Mouse (Mus musculus) retina, postnatal 1 day (tissue): ENCODE results near the gene Atxn7l1.

Experiments used
- DNase-seq: peaks from one replicate; pipeline ENCODE4 v3.0.0-alpha.2; 2012

The Atxn7l1 gene

DNA sequence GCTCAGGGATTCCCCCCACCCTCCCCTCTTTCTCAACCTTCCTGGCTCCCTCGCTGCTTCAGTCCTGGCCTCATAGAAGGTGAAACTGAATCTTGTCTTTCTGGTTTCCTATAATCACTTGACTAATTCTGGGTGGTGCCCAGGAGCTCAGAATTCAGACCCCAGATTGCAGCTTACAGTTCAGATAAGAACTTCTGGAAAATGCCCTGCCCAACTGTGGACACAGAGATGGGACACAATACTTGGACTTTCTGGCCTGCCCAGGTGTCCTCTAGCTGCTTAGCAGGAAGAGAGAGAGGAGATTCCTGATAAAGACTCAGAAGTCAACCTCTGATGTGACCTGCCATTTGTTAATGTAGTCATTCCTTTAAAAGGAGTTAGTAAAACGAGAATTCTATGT, 131.7 kb downstream of the Atxn7l1 start:
- DNase-seq, result no peak

GRCm38 (mm10) chr12:33280805-33281204, 133.3 kb downstream of the Atxn7l1 start:
- peak; percentile 72 for DNase-seq

GRCm38 (mm10) chr12:33284344-33284936, 136.9 kb downstream of the Atxn7l1 start:
- no peak for DNase-seq

DNA sequence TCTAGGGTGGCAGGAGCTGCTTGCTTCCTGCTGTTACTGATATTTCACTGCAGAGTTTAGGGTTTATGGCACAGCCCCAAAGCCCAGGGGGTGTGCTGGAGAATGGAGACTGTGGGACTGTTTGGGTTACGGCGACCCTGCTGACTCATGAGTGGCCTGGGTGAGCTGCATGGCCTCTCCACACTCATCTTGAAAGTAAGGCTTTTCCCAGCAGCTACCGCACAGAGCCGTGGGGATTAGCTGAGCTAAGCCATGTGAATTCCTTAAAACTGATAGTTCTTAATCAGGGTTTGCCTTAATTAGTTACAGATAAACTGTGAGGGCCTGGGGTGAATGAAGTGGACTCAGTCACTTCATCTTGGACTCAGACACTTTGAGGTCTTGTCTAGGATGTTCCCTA, 137.9 kb downstream of the Atxn7l1 start:
- peak; percentile 52 for DNase-seq

GRCm38 (mm10) chr12:33285933-33286649, 138.6 kb downstream of the Atxn7l1 start:
- peak; percentile 20 for DNase-seq

DNA sequence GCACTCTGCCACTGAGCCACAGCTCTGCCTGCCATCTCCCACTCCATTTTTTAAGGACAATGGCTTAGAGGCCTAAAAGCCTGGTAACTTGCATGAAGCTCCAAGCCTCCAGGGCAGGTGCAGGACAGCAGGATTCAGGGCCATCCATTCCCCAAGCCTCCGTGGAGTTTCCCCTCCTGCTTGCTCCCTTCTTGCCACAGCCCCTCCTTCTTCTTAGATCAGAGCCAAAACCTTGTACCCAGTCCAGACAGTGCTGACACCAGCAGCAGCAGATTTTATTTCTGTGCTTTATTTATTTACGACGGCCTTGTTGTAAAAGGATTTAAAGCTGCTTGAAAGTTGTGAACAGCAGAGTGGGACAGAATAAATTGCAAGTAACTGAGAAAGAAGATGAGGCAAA, 140.2 kb downstream of the Atxn7l1 start:
- no peak for DNase-seq

GRCm38 (mm10) chr12:33288746-33289145, 141.3 kb downstream of the Atxn7l1 start:
- DNase-seq, result no peak

GRCm38 (mm10) chr12:33302070-33302469, 154.6 kb downstream of the Atxn7l1 start:
- peak; percentile 72 for DNase-seq

- peak; percentile 59 for DNase-seq
Observed at GRCm38 (mm10) chr12:33302523-33303383, 155.3 kb downstream of the Atxn7l1 start.

- peak; percentile 33 for DNase-seq
Observed at GRCm38 (mm10) chr12:33303384-33303770, 155.9 kb downstream of the Atxn7l1 start.

DNA sequence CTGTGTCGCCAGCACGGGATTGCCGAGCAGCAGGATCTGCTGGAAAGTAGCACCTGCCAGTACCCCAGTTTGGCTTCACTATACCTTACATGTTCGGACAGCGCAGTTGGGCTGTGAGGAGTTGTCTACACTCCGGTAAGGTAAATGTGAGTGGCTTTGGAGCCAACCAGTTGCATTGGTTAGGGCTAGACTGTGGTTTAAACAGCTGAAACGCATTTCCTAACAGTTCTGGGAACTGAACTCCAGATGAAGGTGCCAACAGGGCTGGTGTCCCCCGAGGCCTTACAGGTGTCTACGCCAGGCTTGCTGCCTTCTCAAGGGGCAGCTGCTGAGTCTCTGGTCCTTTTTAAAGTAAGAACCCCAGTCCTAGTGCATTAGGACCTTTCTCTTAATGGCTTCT, 157.6 kb downstream of the Atxn7l1 start:
- no peak for DNase-seq

- no peak for DNase-seq
Observed at GRCm38 (mm10) chr12:33306476-33306875, 159.0 kb downstream of the Atxn7l1 start.

GRCm38 (mm10) chr12:33308668-33309067, 161.2 kb downstream of the Atxn7l1 start:
- no peak for DNase-seq

GRCm38 (mm10) chr12:33313828-33314671, 166.6 kb downstream of the Atxn7l1 start:
- DNase-seq, result peak; percentile 74

- no peak for DNase-seq
Observed at GRCm38 (mm10) chr12:33314924-33315643, 167.6 kb downstream of the Atxn7l1 start.

DNA sequence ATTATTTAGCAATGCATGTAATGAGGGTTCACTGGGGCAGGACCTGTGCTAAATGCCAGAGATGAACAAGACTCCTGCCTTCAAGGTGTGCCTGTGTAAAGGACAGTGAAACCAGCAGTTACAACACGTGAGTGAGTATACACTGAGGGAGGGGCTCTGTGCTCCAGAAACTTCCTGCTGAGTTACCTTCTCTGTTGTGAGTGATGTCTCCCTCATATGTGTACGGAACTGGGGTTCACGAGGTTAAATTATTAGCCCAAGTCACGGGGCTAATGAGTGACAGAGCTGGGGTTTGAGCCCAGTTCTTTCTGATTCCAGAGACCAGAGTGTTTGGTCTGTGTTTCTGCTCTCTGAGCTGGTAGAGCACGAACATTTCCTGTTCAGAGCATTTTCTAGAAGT, 168.3 kb downstream of the Atxn7l1 start:
- no peak for DNase-seq

DNA sequence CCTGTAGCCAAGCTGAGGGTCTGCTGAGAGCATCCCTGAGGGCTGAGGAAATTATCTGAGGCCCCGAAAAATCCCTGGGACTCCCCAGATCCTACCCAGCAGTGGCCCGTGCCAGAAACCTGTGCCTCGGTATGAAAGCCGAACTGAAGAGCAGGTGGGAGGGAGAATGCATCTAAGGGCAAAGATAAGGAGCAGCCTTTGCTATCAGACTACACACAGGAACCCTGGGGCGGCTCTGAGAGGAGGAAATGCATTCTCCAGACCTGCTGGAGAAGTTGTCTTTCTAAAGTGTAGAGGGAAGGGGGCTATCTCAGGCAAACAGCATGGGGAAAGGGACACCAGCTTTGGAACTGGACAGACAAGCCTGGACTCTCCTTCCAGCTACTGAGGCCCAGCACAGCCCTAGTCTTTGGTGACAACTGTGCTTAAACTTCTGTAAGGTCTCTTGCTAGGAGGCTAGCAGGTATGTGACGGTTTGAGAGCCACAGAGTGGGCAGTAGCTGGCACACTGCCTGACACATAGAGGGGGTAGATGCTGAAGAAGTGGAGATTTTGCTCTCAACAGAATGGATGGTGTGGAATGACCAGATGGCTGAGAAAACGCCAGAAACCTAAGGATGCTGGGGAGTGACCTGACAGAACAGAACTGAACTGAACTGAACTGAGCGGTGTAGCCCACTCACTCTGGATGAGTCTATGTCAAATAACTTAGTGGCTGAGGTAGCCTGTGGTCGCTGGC, 170.5 kb downstream of the Atxn7l1 start:
- no peak for DNase-seq

DNA sequence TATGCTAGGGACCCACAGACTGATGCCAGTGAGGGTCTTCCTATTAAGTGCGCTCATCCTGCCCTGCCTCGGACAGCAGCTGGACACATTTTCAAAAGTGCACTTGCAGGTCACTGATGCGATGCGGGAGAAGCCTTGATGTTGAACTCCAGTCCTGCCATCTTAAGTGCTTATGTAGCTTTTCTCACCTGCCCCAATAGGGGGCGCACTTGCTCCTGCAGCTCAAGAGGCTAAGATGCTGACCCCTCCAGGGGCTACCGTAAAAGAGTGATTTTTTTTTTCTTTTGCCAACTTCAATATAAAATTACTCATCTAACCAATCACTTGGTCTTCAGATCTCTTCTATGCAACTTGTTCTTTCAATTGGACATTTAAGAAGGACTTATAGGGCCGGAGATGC, 175.1 kb downstream of the Atxn7l1 start:
- no peak for DNase-seq

GRCm38 (mm10) chr12:33323821-33324220, 176.3 kb downstream of the Atxn7l1 start:
- no peak for DNase-seq

DNA sequence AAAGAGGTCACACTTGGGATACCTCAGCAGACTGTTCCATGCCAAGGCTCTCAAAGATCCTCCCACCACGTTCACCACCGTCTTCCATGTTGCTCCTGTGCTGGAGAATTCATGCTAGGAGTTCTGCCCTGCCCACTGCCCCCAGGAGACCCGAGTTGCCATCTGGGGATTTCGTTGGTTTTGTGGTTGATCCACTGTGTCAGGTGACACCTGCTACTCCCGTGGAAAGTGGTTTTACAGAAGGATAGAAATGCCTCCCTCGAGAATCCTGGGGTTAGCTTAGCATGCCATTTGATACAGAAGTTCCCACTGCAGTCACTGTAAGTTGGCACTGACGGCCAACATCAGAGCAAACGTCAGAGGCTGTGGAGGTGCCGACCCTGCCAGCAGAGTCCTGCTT, 177.9 kb downstream of the Atxn7l1 start:
- no peak for DNase-seq

DNA sequence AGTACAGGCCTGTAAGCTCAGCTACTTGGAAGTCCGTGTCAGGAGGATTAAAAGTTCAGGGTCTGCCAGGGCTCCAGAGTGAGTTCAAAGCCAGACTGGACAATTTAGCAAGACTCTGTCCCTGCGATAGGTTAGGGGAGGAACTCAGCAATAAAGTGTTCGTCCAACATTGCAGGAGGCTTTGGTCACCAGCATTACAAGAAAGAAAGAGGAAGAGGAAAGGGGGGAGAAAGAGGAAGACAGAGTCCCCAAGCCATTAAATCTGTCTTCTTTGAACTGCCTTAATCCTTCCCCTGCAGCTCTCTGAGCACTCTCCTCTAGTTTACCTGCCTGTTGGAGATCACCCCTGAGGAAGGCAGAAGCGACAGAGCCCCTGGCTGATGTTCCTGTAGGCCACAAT, 184.6 kb downstream of the Atxn7l1 start:
- no peak for DNase-seq
